Mouse (Mus musculus): Measurements from ENCODE around the gene Cltrn. TPM values are rescaled to one million over a fixed set of nuclear protein-coding genes. Genes with fewer than 3 reads are reported as not detected.

Cltrn gene
- polyA plus RNA-seq, 1 experiment from 2014 or later = 0.28 TPM

DNA sequence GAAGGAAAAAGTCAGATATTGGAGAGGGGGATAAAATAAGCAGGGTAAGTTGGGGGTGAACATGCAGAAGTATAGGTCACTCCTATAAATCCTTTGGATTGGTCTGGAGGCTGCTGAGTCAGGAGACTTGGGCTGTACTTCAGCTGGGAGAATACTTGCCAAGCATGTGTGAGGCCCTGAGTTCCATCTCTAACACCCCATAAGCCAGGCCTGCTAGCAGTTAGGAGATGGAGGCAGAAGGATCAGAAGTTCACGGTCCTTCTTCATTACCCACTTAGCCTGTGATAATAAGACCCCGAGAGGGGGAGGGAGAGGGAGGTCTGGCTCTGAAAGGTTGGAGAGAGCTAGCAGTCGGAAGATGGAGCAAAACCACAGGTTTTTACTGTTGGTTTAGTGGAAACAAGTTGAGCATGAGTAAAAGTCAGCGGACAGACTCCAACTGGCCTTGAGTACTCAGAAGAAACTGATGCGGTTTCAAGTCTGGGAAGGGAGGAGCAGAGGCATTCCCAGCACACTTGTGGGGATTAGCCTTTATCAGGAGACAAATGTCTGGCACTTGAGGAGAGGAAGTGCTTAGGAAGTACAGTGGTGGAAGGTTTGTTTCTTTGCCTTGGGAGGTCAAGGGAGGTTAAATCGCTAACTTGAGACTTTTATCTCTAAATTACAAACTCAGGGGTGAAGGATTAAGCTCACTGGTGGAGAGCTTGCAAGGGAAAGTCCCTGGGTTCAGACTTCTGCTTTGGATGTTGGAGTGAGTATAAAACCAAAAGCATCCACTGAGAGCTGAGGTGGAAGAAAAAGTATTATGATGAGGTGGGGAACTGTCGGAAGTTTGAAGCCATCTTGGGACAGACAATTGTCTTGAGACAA lies 3.9 kb downstream of the Cltrn start:
- peaks cover 13% of the 10 kb centered on the region for H3K27me3 ChIP-seq (replicated peaks)
- H3K9me3 ChIP-seq = no peaks in the 10 kb centered on the region
- no peak overlapping the region for H3K9ac ChIP-seq
- H3K4me3 ChIP-seq = no peak overlapping the region
- no peak overlapping the region for H3K27ac ChIP-seq (replicated peaks)
- ATAC-seq (ENCODE audit: extremely low read depth, insufficient number of reproducible peaks, low FRiP score, low TSS enrichment) = no peak
- H3K36me3 ChIP-seq = no peaks in the 10 kb centered on the region
- no peak overlapping the region for H3K4me2 ChIP-seq
- peaks cover 5% of the 10 kb centered on the region; the same call in 1 of the 2 replicates for H3K4me1 ChIP-seq
- WGBS = 21% methylated on average over 7 of the region's 7 CpGs

DNA sequence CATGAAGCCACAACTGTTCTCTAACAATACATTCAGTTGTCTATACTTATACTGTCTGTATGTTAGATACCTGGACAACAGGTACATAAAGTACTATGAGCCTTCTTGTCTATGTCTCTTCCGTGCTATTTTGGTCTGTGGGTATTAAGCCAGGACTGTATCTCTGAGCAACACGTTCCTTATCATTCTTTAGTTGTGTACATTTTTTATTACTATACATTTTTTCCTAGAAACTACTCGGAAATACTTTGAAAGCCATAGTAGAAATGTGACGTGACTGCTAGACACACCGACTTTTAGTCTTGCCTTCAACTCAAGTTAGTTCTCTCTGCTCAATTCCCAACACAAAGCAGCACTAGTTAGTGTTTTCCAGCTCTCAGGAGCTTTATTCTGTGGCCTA lies 4.8 kb downstream of the Cltrn start:
- H3K4me1 ChIP-seq = peaks cover 5% of the 10 kb centered on the region; the same call in 1 of the 2 replicates
- WGBS = 69% methylated on average over 5 of the region's 5 CpGs
- H3K27ac ChIP-seq (replicated peaks) = no peak overlapping the region
- ATAC-seq (ENCODE audit: extremely low read depth, insufficient number of reproducible peaks, low FRiP score, low TSS enrichment) = no peak
- no peak overlapping the region for H3K9ac ChIP-seq
- H3K4me3 ChIP-seq = no peak overlapping the region
- peaks cover 13% of the 10 kb centered on the region for H3K27me3 ChIP-seq (replicated peaks)
- no peaks in the 10 kb centered on the region for H3K36me3 ChIP-seq
- H3K9me3 ChIP-seq = no peaks in the 10 kb centered on the region
- H3K4me2 ChIP-seq = no peak overlapping the region

DNA sequence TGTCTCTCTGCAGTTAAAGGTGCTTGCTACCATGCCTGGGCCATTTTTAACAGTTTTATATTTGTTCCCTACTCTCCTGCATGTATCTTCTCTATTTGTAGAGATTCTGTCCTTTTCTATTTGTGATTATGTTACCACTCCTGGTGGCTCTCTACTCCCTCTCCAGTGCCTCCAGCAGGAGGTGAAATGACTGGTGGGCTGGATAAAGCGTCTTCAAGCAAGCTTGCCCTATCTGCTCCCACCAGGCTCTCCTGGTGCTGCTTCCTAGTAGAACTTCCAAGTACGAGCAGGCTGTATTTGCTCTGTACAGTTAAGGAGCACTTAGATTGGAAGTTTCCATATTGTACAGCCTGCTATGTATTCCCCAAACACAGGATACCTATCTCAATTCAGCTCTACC lies 7.2 kb downstream of the Cltrn start:
- Histone ChIP-seq H3K4me2 (no peak overlapping the region), H3K9ac (no peak overlapping the region), H3K27ac (replicated peaks) (no peak overlapping the region), H3K4me1 (peaks cover 5% of the 10 kb centered on the region; the same call in 1 of the 2 replicates), H3K36me3 (no peaks in the 10 kb centered on the region), H3K27me3 (replicated peaks) (no peaks in the 10 kb centered on the region; the same call in 1 of the 2 replicates), H3K4me3 (no peak overlapping the region), H3K9me3 (no peaks in the 10 kb centered on the region)
- whole genome bisulfite sequencing = 54% methylated on average over 2 of the region's 2 CpGs
- ATAC-seq (ENCODE audit: extremely low read depth, insufficient number of reproducible peaks, low FRiP score, low TSS enrichment) = no peak

DNA sequence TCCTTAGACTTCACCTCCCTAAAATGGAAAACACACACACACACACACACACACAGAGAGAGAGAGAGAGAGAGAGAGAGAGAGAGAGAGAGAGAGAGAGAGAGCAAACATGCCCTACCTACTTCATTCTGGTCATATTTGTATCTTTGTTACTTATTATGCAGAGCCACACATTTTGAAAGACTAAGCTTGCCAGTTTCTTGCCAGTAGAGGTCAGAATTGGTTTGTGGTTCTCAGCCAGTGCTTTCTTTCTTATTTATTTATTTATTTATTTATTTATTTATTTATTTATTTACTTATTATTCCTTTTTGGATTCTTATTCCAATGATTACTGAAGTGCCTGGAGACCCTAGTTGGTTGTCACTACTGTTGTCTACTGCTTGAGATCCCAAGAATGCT lies 12.9 kb downstream of the Cltrn start:
- no peak overlapping the region for H3K27ac ChIP-seq (replicated peaks)
- no peaks in the 10 kb centered on the region for H3K27me3 ChIP-seq (replicated peaks)
- H3K4me3 ChIP-seq = no peak overlapping the region
- ATAC-seq (ENCODE audit: extremely low read depth, insufficient number of reproducible peaks, low FRiP score, low TSS enrichment) = no peak
- H3K4me1 ChIP-seq = no peaks in the 10 kb centered on the region
- H3K36me3 ChIP-seq = no peaks in the 10 kb centered on the region
- H3K4me2 ChIP-seq = no peak overlapping the region
- H3K9me3 ChIP-seq = no peaks in the 10 kb centered on the region
- H3K9ac ChIP-seq = no peak overlapping the region

DNA sequence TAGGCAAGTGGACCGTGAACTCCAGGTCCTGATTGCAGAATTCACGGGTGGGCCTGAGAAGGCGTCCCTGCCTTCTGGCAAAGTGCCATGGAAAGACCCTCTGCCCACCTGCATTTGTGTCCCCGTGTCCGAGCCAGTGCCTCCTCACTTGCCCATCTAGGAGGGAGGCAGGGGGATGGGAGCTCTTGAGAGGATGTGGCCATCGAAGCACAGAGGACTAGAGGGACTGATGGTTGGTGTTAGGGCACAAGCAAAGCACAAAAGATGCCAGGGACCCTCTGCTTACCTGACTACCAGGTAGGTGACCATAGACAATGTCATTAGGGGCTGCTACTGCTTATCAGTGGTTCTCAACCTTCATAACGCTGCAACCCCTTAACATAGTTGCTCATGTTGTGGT lies 13.6 kb downstream of the Cltrn start:
- no peak overlapping the region for H3K27ac ChIP-seq (replicated peaks)
- no peak overlapping the region for H3K9ac ChIP-seq
- WGBS = 73% methylated on average over 7 of the region's 7 CpGs
- H3K4me1 ChIP-seq = no peaks in the 10 kb centered on the region
- H3K4me3 ChIP-seq = no peak overlapping the region
- no peaks in the 10 kb centered on the region for H3K36me3 ChIP-seq
- no peak overlapping the region for H3K4me2 ChIP-seq
- no peak for ATAC-seq (ENCODE audit: extremely low read depth, insufficient number of reproducible peaks, low FRiP score, low TSS enrichment)
- no peaks in the 10 kb centered on the region for H3K9me3 ChIP-seq
- no peaks in the 10 kb centered on the region for H3K27me3 ChIP-seq (replicated peaks)

DNA sequence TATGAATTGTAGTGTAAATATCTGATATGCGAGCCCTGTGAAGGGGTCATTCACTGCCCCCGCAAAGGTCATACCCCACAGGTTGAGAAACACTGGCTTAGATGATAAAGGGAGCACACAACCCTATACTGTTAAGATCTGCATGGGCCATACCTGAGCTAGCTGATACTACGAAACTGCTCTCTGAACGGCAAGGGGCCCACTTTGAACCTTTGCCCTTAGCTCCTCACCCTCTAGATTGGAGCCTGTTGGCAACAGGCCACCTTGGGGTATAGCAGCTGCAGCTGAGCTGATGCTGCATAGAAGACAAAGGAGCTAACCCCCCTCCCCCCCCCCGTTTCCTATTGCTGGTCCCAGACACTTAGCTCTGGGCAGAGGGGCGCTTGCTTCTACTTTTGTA lies 14.0 kb downstream of the Cltrn start:
- no peak for ATAC-seq (ENCODE audit: extremely low read depth, insufficient number of reproducible peaks, low FRiP score, low TSS enrichment)
- Histone ChIP-seq H3K9me3 (no peaks in the 10 kb centered on the region), H3K36me3 (no peaks in the 10 kb centered on the region), H3K27ac (replicated peaks) (no peak overlapping the region), H3K27me3 (replicated peaks) (no peaks in the 10 kb centered on the region), H3K4me2 (no peak overlapping the region), H3K9ac (no peak overlapping the region), H3K4me3 (no peak overlapping the region), H3K4me1 (no peaks in the 10 kb centered on the region)
- WGBS = 54% methylated on average over 6 of the region's 6 CpGs

DNA sequence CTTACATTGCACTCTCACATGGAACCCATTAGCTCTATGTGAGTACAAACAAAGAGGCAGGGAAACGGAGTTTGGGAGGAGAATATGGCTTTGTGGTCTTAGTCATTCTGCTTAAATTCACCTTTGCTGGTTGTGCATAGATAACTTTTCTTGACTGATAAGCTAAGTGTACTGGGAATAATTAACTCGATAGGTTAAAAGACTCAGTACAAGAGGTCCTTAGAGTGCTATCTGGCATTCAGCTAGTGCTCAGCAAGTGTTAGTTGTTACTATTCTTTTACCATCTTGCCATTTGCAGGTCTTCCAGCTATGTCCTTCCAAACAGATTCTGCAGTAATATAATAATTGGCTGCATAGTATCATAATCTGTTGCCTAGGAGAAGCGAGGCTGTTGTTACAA lies 22.5 kb downstream of the Cltrn start:
- ATAC-seq (ENCODE audit: extremely low read depth, insufficient number of reproducible peaks, low FRiP score, low TSS enrichment) = no peak
- H3K27me3 ChIP-seq (replicated peaks) = no peaks in the 10 kb centered on the region
- H3K4me3 ChIP-seq = no peak overlapping the region
- no peaks in the 10 kb centered on the region for H3K4me1 ChIP-seq
- H3K9me3 ChIP-seq = no peaks in the 10 kb centered on the region
- no peaks in the 10 kb centered on the region for H3K36me3 ChIP-seq
- no peak overlapping the region for H3K27ac ChIP-seq (replicated peaks)
- WGBS = 64% methylated on average over 3 of the region's 3 CpGs
- no peak overlapping the region for H3K9ac ChIP-seq
- H3K4me2 ChIP-seq = no peak overlapping the region

DNA sequence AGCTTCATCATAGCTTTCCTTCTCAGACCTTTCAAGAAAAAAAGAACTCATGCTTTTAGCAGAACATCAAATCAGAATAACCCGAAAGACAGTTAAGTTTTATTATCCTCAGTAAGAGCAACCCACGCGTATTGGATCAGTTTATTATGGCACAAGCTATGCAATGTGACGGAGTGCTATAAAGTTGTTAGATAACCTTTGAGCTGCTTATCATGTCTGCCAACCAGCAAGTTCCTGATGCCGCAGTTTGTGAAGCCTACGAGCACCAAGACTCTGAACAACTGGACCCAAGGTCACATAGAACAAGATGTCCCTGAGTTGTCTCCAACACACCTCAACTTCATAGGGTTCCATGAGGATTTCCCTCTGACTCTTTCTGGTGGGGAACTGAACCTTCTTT lies 25.1 kb downstream of the Cltrn start:
- WGBS = 72% methylated on average over 6 of the region's 6 CpGs

DNA sequence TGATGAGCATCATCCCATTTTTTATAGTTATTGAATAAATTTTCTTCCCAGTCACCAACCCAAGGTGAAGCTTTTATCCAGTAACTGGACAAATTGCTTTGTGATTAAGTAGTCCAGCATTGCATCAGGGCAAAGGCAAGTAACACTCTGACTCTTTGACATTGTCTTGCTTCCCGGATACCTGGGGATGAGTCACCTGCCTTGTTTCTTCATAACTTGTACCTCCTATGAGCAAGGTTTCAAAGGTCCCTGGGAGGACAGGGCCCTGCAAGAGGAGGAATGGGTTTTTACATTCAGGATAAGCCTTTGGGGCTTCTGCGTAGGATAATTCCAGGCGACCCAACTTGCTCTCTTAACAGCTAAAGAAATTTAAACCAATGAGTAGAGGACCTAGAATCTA lies 35.3 kb downstream of the Cltrn start:
- Histone ChIP-seq H3K4me1 (0 out of 2 replicates have a peak, but pooled peaks cover 5% of the 10 kb centered on the region), H3K4me2 (no peak overlapping the region), H3K27ac (replicated peaks) (no peak overlapping the region), H3K9ac (no peak overlapping the region), H3K27me3 (replicated peaks) (no peaks in the 10 kb centered on the region), H3K9me3 (no peaks in the 10 kb centered on the region), H3K4me3 (no peak overlapping the region), H3K36me3 (no peaks in the 10 kb centered on the region)
- ATAC-seq (ENCODE audit: extremely low read depth, insufficient number of reproducible peaks, low FRiP score, low TSS enrichment) = no peak
- WGBS = 84% methylated on average over 3 of the region's 3 CpGs

More for the DNA sequence above, 25.1 kb downstream of the Cltrn start:
- H3K4me1 ChIP-seq = no peaks in the 10 kb centered on the region
- H3K9me3 ChIP-seq = no peaks in the 10 kb centered on the region
- H3K9ac ChIP-seq = no peak overlapping the region
- H3K4me3 ChIP-seq = no peak overlapping the region
- no peak for ATAC-seq (ENCODE audit: extremely low read depth, insufficient number of reproducible peaks, low FRiP score, low TSS enrichment)
- H3K27ac ChIP-seq (replicated peaks) = no peak overlapping the region
- H3K4me2 ChIP-seq = no peak overlapping the region
- H3K36me3 ChIP-seq = no peaks in the 10 kb centered on the region
- H3K27me3 ChIP-seq (replicated peaks) = no peaks in the 10 kb centered on the region

DNA sequence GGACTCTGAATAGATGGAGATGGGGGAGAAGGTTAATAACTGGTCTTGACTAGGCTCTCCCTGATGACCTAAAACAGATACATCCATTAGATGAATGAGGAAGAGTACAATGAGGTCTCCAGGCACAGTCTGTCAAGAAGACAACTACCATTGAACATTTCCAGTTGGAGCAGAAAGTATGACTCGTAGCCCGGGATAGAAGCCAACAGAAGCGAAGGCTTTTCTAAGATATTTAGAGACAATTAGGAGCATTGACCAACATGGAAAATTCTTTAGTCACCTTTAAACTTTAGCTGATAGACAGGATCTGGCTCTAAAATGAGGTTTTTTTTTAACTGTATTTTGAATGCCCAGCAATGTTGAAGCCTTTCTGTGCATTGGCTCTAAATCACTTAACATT lies 44.9 kb downstream of the Cltrn start:
- Histone ChIP-seq H3K36me3 (no peaks in the 10 kb centered on the region), H3K4me2 (no peak overlapping the region), H3K4me3 (no peak overlapping the region), H3K9me3 (no peaks in the 10 kb centered on the region), H3K27me3 (replicated peaks) (no peaks in the 10 kb centered on the region; the same call in 1 of the 2 replicates), H3K9ac (no peak overlapping the region), H3K4me1 (no peaks in the 10 kb centered on the region), H3K27ac (replicated peaks) (no peak overlapping the region)
- WGBS = 70% methylated on average over 3 of the region's 3 CpGs
- ATAC-seq (ENCODE audit: extremely low read depth, insufficient number of reproducible peaks, low FRiP score, low TSS enrichment) = no peak

DNA sequence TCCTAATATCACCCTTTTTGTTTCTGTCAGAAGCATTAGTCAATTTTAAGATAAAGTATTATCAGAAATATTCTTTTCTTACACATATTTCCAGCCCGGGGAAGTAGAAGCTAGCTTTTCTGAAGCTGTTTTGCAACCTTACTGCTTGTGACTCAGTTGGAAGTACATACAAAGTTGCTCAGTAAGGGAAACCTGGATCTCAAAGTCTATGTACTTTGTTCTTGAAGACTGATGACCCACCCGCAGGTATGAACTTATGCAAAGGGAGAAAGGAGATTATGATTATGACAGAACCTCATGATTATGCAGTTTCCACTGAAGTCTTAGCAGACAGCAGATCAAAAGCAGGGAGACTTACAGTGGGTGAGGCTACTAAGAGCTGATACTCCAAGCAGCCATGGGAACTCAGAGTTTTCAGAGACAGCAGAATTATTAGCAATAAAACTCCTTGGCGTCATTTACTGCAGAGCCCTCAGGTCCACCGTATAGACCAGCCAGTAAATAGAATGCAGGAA lies 46.7 kb downstream of the Cltrn start:
- Histone ChIP-seq H3K9me3 (no peaks in the 10 kb centered on the region), H3K36me3 (no peaks in the 10 kb centered on the region), H3K9ac (no peak overlapping the region), H3K4me3 (no peak overlapping the region), H3K27me3 (replicated peaks) (no peaks in the 10 kb centered on the region; the same call in 1 of the 2 replicates), H3K4me2 (no peak overlapping the region), H3K4me1 (no peaks in the 10 kb centered on the region), H3K27ac (replicated peaks) (no peak overlapping the region)
- no peak for ATAC-seq (ENCODE audit: extremely low read depth, insufficient number of reproducible peaks, low FRiP score, low TSS enrichment)
- WGBS = 80% methylated on average over 4 of the region's 4 CpGs

DNA sequence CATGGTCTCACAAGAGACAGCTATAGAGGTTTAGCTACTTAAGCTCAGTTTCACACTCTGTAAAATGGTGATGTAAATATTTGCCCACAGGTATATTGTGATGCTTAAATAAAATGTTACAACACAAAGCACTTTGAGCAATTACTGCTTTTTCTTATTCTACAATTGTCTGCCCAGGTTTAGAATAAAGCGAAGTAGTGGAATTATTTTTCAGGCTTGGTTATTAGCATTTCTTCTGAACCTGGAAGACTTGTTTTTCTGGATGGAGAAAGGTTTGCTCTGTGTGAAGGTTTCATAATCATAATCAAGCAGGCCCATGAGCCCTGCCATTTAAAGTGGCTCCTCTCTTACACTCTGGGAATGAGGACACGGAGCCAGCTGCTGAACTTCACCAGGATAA lies 50.4 kb downstream of the Cltrn start, which contains the start of gene Ace2:
Ace2 (plus strand) TSS at position 301 of the 400 bp plus-strand sequence.
- Histone ChIP-seq H3K4me2 (no peak within 1 kb of the TSS), H3K4me3 (no peak within 1 kb of the TSS), H3K4me1 (no peaks in the 10 kb centered on the region), H3K9me3 (no peaks in the 10 kb centered on the region), H3K9ac (no peak within 1 kb of the TSS), H3K36me3 (no peaks in the 10 kb centered on the region), H3K27me3 (replicated peaks) (peaks cover 5% of the 10 kb centered on the region), H3K27ac (replicated peaks) (no peak within 1 kb of the TSS)
- 79% methylated on average over 2 of the region's 2 CpGs for WGBS
- no peak for ATAC-seq (ENCODE audit: extremely low read depth, insufficient number of reproducible peaks, low FRiP score, low TSS enrichment)
